Mouse (Mus musculus): ENCODE measurements around the gene Galk1.

- TF ChIP-seq CTCF (IDR thresholded peaks at IDR 0.05; ENCODE audit: low read depth) = no peak
- TF ChIP-seq EP300 (IDR thresholded peaks at IDR 0.05; ENCODE audit: low read depth) = no peak
Observed at GRCm38 (mm10) chr11:116010948-116011347, 1.6 kb downstream of the Galk1 start.

Data from liver, embryonic 14.5 days (tissue).